Mouse (Mus musculus) CH12F3 (cell line): ENCODE results near the gene Fblim1.

Experiments
- in situ Hi-C: fragments of 300-500 bp; cut with MboI; formaldehyde crosslinking; loops from 2 replicates; pipeline ENCODE4 v1.14.3; 2020; ENCODE audit warnings: low sequenced_read_pairs

The Fblim1 gene

GRCm38 (mm10) chr4:141544536-141544935 is 61.4 kb downstream of the Fblim1 start:
- in situ Hi-C loops = no loop called here

- in situ Hi-C loops = no loop called here
Observed at GRCm38 (mm10) chr4:141543593-141543992, 62.3 kb downstream of the Fblim1 start.

- in situ Hi-C loops = no loop called here
Observed at GRCm38 (mm10) chr4:141541851-141542250, 64.0 kb downstream of the Fblim1 start.

GRCm38 (mm10) chr4:141540844-141541243 is 65.1 kb downstream of the Fblim1 start:
- in situ Hi-C loops = no loop called here

GRCm38 (mm10) chr4:141539213-141539767 is 66.6 kb downstream of the Fblim1 start:
- in situ Hi-C loops = no loop called here

- in situ Hi-C loops = no loop called here
Observed at GRCm38 (mm10) chr4:141538408-141539212, 67.3 kb downstream of the Fblim1 start, which contains the start of gene Spen. Spen (minus strand) TSS chr4:141538597.

GRCm38 (mm10) chr4:141537706-141538407 is 68.0 kb downstream of the Fblim1 start:
- in situ Hi-C loops = no loop called here

- in situ Hi-C loops = no loop called here
Observed at GRCm38 (mm10) chr4:141537226-141537610, 68.7 kb downstream of the Fblim1 start.

GRCm38 (mm10) chr4:141536291-141537225 is 69.3 kb downstream of the Fblim1 start:
- in situ Hi-C loops = no loop called here

GRCm38 (mm10) chr4:141534947-141535680 is 70.8 kb downstream of the Fblim1 start:
- in situ Hi-C loops = no loop called here

- in situ Hi-C loops = no loop called here
Observed at GRCm38 (mm10) chr4:141530979-141531378, 74.9 kb downstream of the Fblim1 start.

GRCm38 (mm10) chr4:141528938-141529337 is 77.0 kb downstream of the Fblim1 start:
- in situ Hi-C loops = no loop called here

GRCm38 (mm10) chr4:141526936-141527650 is 78.8 kb downstream of the Fblim1 start:
- in situ Hi-C loops = no loop called here
